Mouse (Mus musculus) heart, postnatal 0 days (tissue): ENCODE measurements around the gene Tdrd7. TPM values are rescaled to one million over a fixed set of nuclear protein-coding genes. Genes with fewer than 3 reads are reported as not detected.

Experiments
- ATAC-seq: fragments of 200-750 bp; cut with Nextera tagmentation; 2 replicates; pipeline ENCODE4 v1.8.0; 2017; ENCODE audit warnings: low read depth, moderate number of reproducible peaks, moderate library complexity; ENCODE audit not compliant: insufficient read depth
- DNase-seq: peaks from one replicate; pipeline ENCODE4 v3.0.0-alpha.2; 2016; ENCODE audit warnings: low spot score
- H3K27ac ChIP-seq: fragments of 300-500 bp; sonication (generic); 2 replicates; pipeline ENCODE4 v1.5.1; 2014; ENCODE audit warnings: low read depth, mild to moderate bottlenecking
- H3K27me3 ChIP-seq: fragments of 300-500 bp; sonication (generic); 2 replicates; pipeline ENCODE4 v1.6.1; 2014; ENCODE audit warnings: low read length, mixed read lengths; ENCODE audit not compliant: control insufficient read depth, insufficient read depth
- H3K36me3 ChIP-seq: fragments of 300-500 bp; sonication (generic); replicated peaks from 2 replicates; pipeline ENCODE4 v1.6.1; 2014; ENCODE audit warnings: low read length, mixed read lengths; ENCODE audit not compliant: control insufficient read depth, insufficient read depth
- H3K4me1 ChIP-seq: fragments of 300-500 bp; sonication (generic); 2 replicates; pipeline ENCODE4 v1.6.1; 2014; ENCODE audit warnings: antibody characterized with exemption; ENCODE audit not compliant: control insufficient read depth, insufficient read depth
- H3K4me2 ChIP-seq: fragments of 300-500 bp; sonication (generic); 2 replicates; pipeline ENCODE4 v1.6.1; 2014; ENCODE audit warnings: low read depth, mild to moderate bottlenecking, low read length, moderate library complexity
- H3K4me3 ChIP-seq: fragments of 300-500 bp; sonication (generic); 2 replicates; pipeline ENCODE4 v1.5.1; 2014; ENCODE audit warnings: low read depth, low read length
- H3K9ac ChIP-seq: fragments of 300-500 bp; sonication (generic); replicated peaks from 2 replicates; pipeline ENCODE4 v1.6.1; 2014; ENCODE audit warnings: low read depth, low read length, mixed read lengths
- H3K9me3 ChIP-seq: fragments of 300-500 bp; sonication (generic); replicated peaks from 2 replicates; pipeline ENCODE4 v1.6.1; 2016; ENCODE audit warnings: low read length; ENCODE audit not compliant: control insufficient read depth
- CTCF ChIP-seq: IDR thresholded peaks from 2 replicates; pipeline ENCODE4 v1.5.1; 2016; ENCODE audit warnings: antibody characterized with exemption, control low read depth, low read depth
- EP300 ChIP-seq: IDR thresholded peaks from 2 replicates; pipeline ENCODE4 v1.6.1; 2016; ENCODE audit warnings: antibody characterized with exemption, low read depth
- WGBS: fragments of 180-500 bp; shearing (Covaris S2); extraction: QIAGEN DNeasy Blood & Tissue Kit; methylation state at CpG from one replicate; pipeline ENCODE4 v1.1.7; 2014; 5-methylcytosine and 5-hydroxymethylcytosine counted together
- polyA plus RNA-seq: library from polyadenylated mRNA; unstranded; fragments of >200 nt; fragmentation: Nextera tagmentation; extraction: Ambion mirVana; gene quantifications from 2 replicates; pipeline ENCODE4 v1.2.1, GENCODE M21; 2015
- total RNA-seq: library from RNA; depleted of rRNA; stranded (reverse); fragments of >200 nt; gene quantifications from 2 replicates; pipeline ENCODE4 v1.2.3, GENCODE M21; 2014; ENCODE audit warnings: low replicate concordance

Gene Tdrd7
- total and polyA plus RNA-seq, 2 experiments from 2014 or later = 17.3 to 45.8 TPM

- ATAC-seq = no peak
- H3K9ac ChIP-seq = no peak overlapping the region
- H3K9me3 ChIP-seq = no peaks in the 10 kb centered on the region
- WGBS = 78% methylated on average over 4 of the region's 4 CpGs
- TF ChIP-seq EP300 (no peak), CTCF (no peak)
- H3K4me1 ChIP-seq = 0 out of 2 replicates have a peak, but pooled peaks cover 7% of the 10 kb centered on the region
- no peaks in the 10 kb centered on the region for H3K27me3 ChIP-seq
- H3K4me2 ChIP-seq = no peak overlapping the region
- no peak overlapping the region for H3K4me3 ChIP-seq
- DNase-seq = no peak
- no peak overlapping the region for H3K27ac ChIP-seq
- no peaks in the 10 kb centered on the region for H3K36me3 ChIP-seq
Observed at GRCm38 (mm10) chr4:45955235-45955634, 9.9 kb upstream of the Tdrd7 start.

DNA sequence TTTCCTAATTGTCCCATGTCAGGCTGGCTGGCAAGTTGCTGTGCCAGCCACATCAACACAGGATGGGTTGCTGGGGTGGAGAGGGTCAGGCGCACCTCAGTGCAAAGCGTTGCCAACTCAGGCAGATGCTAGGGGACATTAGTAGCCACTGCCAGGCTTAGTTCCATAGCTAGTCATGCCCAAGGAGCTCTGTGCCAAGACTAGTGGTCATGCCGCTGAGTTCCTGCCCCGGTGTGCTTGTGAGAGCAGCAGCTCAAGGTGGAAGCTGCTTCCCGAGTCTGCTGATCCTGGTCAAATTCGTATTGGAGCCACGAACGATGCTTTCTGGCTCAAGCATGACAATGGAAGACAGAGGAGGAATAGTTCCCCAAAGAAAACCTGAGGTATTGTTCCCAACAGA is 9.0 kb upstream of the Tdrd7 start:
- Histone ChIP-seq H3K36me3 (no peaks in the 10 kb centered on the region), H3K4me3 (no peak overlapping the region), H3K27me3 (no peaks in the 10 kb centered on the region), H3K4me1 (no peaks in the 10 kb centered on the region), H3K9ac (no peak overlapping the region), H3K9me3 (no peaks in the 10 kb centered on the region), H3K4me2 (no peak overlapping the region), H3K27ac (no peak overlapping the region)
- no peak for ATAC-seq
- 89% methylated on average over 8 of the region's 8 CpGs for WGBS
- no peak for TF ChIP-seq CTCF
- TF ChIP-seq EP300 = no peak
- no peak for DNase-seq

GRCm38 (mm10) chr4:45956706-45957105 is 8.4 kb upstream of the Tdrd7 start:
- Histone ChIP-seq H3K36me3 (no peaks in the 10 kb centered on the region), H3K9me3 (no peaks in the 10 kb centered on the region), H3K4me1 (no peaks in the 10 kb centered on the region), H3K27ac (no peak overlapping the region), H3K27me3 (no peaks in the 10 kb centered on the region), H3K9ac (no peak overlapping the region), H3K4me3 (no peak overlapping the region), H3K4me2 (no peak overlapping the region)
- no peak for DNase-seq
- WGBS = 87% methylated on average over 4 of the region's 4 CpGs
- no peak for ATAC-seq
- TF ChIP-seq EP300 = no peak

- ATAC-seq = peak; percentile 59; the same call in 1 of the 2 replicates
Observed at GRCm38 (mm10) chr4:45965737-45966447, 758 bp downstream of the Tdrd7 start.

GRCm38 (mm10) chr4:45966716-45967115 is 1.6 kb downstream of the Tdrd7 start:
- Histone ChIP-seq H3K9ac (no peak overlapping the region), H3K36me3 (no peaks in the 10 kb centered on the region), H3K4me2 (0 out of 2 replicates have a peak overlapping the region, but pooled peaks have one; percentile 0), H3K9me3 (no peaks in the 10 kb centered on the region), H3K4me3 (no peak overlapping the region), H3K27ac (peak overlapping the region; percentile 73), H3K27me3 (no peaks in the 10 kb centered on the region), H3K4me1 (peaks cover 26% of the 10 kb centered on the region)
- 16% methylated on average over 6 of the region's 6 CpGs for WGBS
- no peak for ATAC-seq
- DNase-seq = peak; percentile 19
- TF ChIP-seq CTCF (no peak), EP300 (no peak)

More at GRCm38 (mm10) chr4:45965737-45966447, 758 bp downstream of the Tdrd7 start:
- peak; percentile 43 for DNase-seq
- H3K4me1 ChIP-seq = peaks cover 23% of the 10 kb centered on the region
- no peaks in the 10 kb centered on the region for H3K36me3 ChIP-seq
- TF ChIP-seq CTCF = no peak
- no peak for TF ChIP-seq EP300
- peak overlapping the region; percentile 73 for H3K27ac ChIP-seq
- H3K27me3 ChIP-seq = no peaks in the 10 kb centered on the region
- H3K4me3 ChIP-seq = peak overlapping the region; percentile 14
- H3K4me2 ChIP-seq = peak overlapping the region; percentile 48
- H3K9ac ChIP-seq = 0 out of 2 replicates have a peak overlapping the region, but pooled peaks have one; percentile 2
- whole genome bisulfite sequencing = 9% methylated on average over 13 of the region's 13 CpGs
- no peaks in the 10 kb centered on the region for H3K9me3 ChIP-seq
